Mouse (Mus musculus): ENCODE results near the gene Olfr633. TPM values are rescaled to one million over a fixed set of nuclear protein-coding genes. Genes with fewer than 3 reads are reported as not detected.

The Olfr633 gene
- polyA plus RNA-seq (2012; rRNA removed), result 0.01 TPM in 1 of 2 replicates, not detected in the other

DNA sequence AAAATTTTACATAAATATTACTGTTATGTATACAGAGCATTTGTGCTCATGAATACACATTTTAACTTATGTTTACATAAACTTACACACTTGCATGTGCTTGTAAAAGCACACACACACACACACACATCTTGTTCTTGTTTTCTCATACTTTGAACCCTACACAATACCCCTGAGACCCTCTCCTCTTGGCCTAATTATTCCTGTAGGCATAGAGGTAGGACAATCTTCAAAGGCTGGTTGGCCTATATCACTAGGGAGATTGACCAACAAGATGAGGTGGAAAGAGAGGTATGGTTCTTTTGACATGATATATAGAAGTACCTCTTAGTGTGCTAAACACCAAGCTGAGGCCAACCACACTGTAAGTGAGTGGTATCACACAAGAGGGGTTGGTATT is at the start of gene Olfr633:
Olfr633 (plus strand) TSS at position 301 of the 400 bp plus-strand sequence.

DNA sequence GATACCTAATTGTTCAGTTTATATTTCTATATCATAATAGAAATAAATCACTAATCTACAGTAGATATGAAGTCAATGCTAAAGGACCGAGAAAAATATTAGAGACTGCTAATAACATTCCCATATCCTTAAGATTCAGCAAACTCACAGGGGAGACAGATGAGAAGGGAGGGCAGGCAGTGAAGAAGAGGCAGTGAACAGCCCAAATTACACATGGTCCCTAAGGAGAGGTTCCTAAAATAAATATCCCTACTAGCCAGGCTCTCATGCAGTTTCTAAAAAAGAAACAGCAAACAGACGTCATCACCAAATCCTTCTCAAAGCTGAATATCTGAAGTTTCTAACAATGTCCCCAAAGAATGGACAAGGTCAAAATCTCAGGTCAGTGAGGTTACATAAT is 41.0 kb upstream of the Olfr633 start, which contains the start of gene Olfr65:
Olfr65 (plus strand) TSS at position 301 of the 400 bp plus-strand sequence.

DNA sequence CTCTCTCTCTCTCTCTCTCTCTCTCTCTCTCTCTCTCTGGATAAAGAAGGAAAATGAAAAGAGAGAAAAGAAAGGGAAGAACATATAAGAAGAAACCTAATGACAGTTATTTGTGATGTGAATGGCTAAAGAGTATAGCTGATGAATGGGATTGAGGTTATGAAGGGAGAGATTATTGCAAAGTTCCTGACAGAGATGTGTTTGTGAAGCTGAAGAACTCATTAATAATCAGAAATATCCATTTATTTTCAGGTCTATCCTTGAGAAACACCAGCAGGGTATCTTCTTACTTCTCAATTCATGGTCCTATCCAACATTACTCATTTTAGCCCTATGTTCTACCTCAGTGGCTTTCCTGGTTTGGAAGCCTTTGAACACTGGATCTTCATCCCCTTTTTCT is 15.7 kb upstream of the Olfr633 start, which contains the start of gene Olfr631:
Olfr631 (plus strand) TSS at position 301 of the 400 bp plus-strand sequence.

DNA sequence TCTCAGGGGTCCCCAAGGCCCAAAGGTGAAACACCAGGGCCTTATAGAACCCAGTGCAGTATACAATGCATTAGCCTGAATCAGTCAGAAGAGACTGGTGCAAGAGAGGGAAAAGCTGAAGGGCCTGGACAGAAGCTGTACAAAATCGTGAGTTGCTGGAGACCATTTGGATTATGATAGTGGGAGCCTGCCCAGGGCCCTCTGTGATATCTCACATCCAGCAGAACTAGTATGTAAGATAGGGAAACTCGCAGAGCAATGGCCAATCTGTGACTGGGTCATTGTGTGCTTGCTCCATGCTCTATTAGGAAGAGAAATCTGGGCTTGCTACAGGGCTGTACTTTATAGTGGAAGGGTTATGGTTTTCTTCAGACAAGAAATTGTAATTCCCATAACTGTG is 10.0 kb upstream of the Olfr633 start, which contains the start of gene Olfr632:
Olfr632 (plus strand) TSS at position 84 of the 400 bp plus-strand sequence.

DNA sequence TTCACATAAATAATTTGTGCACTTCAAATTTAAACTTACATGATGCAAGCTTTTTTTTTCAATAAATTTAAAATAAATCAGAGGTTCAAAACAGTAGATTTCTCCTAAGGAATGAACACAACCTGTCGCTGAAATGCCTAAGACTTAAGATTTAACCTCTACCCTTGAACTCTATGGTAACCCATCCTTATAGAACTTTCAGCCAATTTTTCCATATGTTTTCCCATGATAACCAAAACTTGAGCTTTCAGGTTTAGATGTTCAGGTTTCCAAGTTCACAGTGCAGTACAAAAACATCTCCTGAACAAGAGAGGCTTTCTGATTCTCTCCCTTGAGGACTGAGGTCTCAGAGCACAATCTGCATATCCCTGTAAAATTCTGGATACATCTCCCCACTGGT is 26.6 kb downstream of the Olfr633 start, which contains the start of gene Olfr635:
Olfr635 (plus strand) TSS at position 301 of the 400 bp plus-strand sequence.

DNA sequence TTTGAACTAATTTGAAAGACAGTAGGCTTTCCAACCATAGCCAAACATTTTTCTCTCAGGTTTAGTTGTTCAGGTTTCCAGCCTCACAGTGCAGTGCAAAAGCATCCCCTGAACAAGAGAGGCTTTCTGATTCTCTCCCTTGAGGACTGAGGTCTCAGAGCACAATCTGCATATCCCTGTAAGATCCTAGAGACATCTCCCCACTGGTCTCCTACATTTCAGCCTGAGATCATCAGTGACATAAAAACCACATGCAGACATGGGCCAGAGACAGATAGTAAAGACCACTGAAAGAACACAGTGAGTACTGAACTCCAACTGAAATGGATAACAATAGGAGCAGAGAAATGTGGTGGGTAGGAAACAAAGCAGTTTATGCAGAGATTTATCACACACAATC is 54.2 kb downstream of the Olfr633 start, which contains the start of gene Olfr638:
Olfr638 (plus strand) TSS at position 301 of the 400 bp plus-strand sequence.

Other genes with a start within 250 kb of the Olfr633 start
- gene Olfr243, start 229.8 kb upstream of the Olfr633 start, polyA plus RNA-seq (2012; rRNA removed), result not detected in 2 replicates
- gene Olfr628, start 214.1 kb upstream of the Olfr633 start, polyA plus RNA-seq (2012; rRNA removed), result not detected in 2 replicates
- 0.03 and 0.10 TPM in 2 replicates for gene Olfr629, start 199.5 kb upstream of the Olfr633 start, polyA plus RNA-seq (2012; rRNA removed)
- gene Olfr630, start 187.1 kb upstream of the Olfr633 start, polyA plus RNA-seq (2012; rRNA removed), result 0.01 and 0.02 TPM in 2 replicates
- gene Olfr69, start 172.8 kb upstream of the Olfr633 start, polyA plus RNA-seq (2012; rRNA removed), result 0.03 TPM in 1 of 2 replicates, not detected in the other
- 0.04 and 0.08 TPM in 2 replicates for gene Olfr68, start 164.7 kb upstream of the Olfr633 start, polyA plus RNA-seq (2012; rRNA removed)
- 0.01 TPM in 2 replicates for gene Olfr67, start 152.6 kb upstream of the Olfr633 start, polyA plus RNA-seq (2012; rRNA removed)
- gene Hbb-bt, start 130.4 kb upstream of the Olfr633 start, polyA plus RNA-seq (2012; rRNA removed), result 28,363 and 31,511 TPM in 2 replicates
- 108,653 and 122,218 TPM in 2 replicates for gene Hbb-bs, start 116.3 kb upstream of the Olfr633 start, polyA plus RNA-seq (2012; rRNA removed)
- not detected in 2 replicates for gene Hbb-bh2, start 103.9 kb upstream of the Olfr633 start, polyA plus RNA-seq (2012; rRNA removed)
- 3.5 and 3.6 TPM in 2 replicates for gene Hbb-bh1, start 101.3 kb upstream of the Olfr633 start, polyA plus RNA-seq (2012; rRNA removed)
- 8.8 and 9.9 TPM in 2 replicates for gene Hbb-y, start 91.2 kb upstream of the Olfr633 start, polyA plus RNA-seq (2012; rRNA removed)
- not detected in 2 replicates for gene Olfr66, start 58.2 kb upstream of the Olfr633 start, polyA plus RNA-seq (2012; rRNA removed)
- gene Olfr64, start 50.0 kb upstream of the Olfr633 start, polyA plus RNA-seq (2012; rRNA removed), result not detected in 2 replicates
- not detected in 2 replicates for gene Olfr65, start 41.0 kb upstream of the Olfr633 start, polyA plus RNA-seq (2012; rRNA removed)
- 0.23 and 0.30 TPM in 2 replicates for gene Olfr631, start 15.6 kb upstream of the Olfr633 start, polyA plus RNA-seq (2012; rRNA removed)
- gene Olfr632, start 10.1 kb upstream of the Olfr633 start, polyA plus RNA-seq (2012; rRNA removed), result 0.49 and 0.53 TPM in 2 replicates
- 0.01 TPM in 1 of 2 replicates, not detected in the other for gene Olfr635, start 26.7 kb downstream of the Olfr633 start, polyA plus RNA-seq (2012; rRNA removed)
- gene Olfr638, start 54.3 kb downstream of the Olfr633 start, polyA plus RNA-seq (2012; rRNA removed), result 0.04 TPM in 1 of 2 replicates, not detected in the other
- not detected in 2 replicates for gene Olfr639, start 72.9 kb downstream of the Olfr633 start, polyA plus RNA-seq (2012; rRNA removed)
- gene Olfr640, start 81.1 kb downstream of the Olfr633 start, polyA plus RNA-seq (2012; rRNA removed), result not detected in 2 replicates
- not detected in 2 replicates for gene Olfr641, start 91.0 kb downstream of the Olfr633 start, polyA plus RNA-seq (2012; rRNA removed)
- not detected in 2 replicates for gene Olfr642, start 108.2 kb downstream of the Olfr633 start, polyA plus RNA-seq (2012; rRNA removed)
- gene 4930516K23Rik, start 117.0 kb downstream of the Olfr633 start, polyA plus RNA-seq (2012; rRNA removed), result not detected in 2 replicates
- gene Olfr644, start 127.4 kb downstream of the Olfr633 start, polyA plus RNA-seq (2012; rRNA removed), result not detected in 2 replicates
- gene Olfr645, start 141.0 kb downstream of the Olfr633 start, polyA plus RNA-seq (2012; rRNA removed), result not detected in 2 replicates
- gene Olfr646, start 160.4 kb downstream of the Olfr633 start, polyA plus RNA-seq (2012; rRNA removed), result not detected in 2 replicates
- not detected in 2 replicates for gene Ubqln5, start 185.4 kb downstream of the Olfr633 start, polyA plus RNA-seq (2012; rRNA removed)
- gene Olfr643, start 193.0 kb downstream of the Olfr633 start, polyA plus RNA-seq (2012; rRNA removed), result not detected in 2 replicates
- gene Ubqln3, start 198.8 kb downstream of the Olfr633 start, polyA plus RNA-seq (2012; rRNA removed), result not detected in 2 replicates
- not detected in 2 replicates for gene Ubqlnl, start 206.1 kb downstream of the Olfr633 start, polyA plus RNA-seq (2012; rRNA removed)
- gene Olfm5, start 220.4 kb downstream of the Olfr633 start, polyA plus RNA-seq (2012; rRNA removed), result not detected in 2 replicates
- gene Olfr648, start 239.0 kb downstream of the Olfr633 start, polyA plus RNA-seq (2012; rRNA removed), result 0.01 and 0.03 TPM in 2 replicates

All from liver, embryonic 18 days (tissue).